Mouse (Mus musculus) heart, adult 2 months (tissue): Measurements from ENCODE around the gene Slc35b3.

ENCODE experiments used
- CTCF ChIP-seq: fragments of 200-600 bp; IDR thresholded peaks from 2 replicates; pipeline ENCODE4 v1.8.1; 2022; ENCODE audit warnings: antibody characterized with exemption, mild to moderate bottlenecking, moderate library complexity
- EP300 ChIP-seq: fragments of 200-500 bp; IDR thresholded peaks from 2 replicates; pipeline ENCODE4 v1.6.1; 2011; ENCODE audit warnings: low read depth, low read length, control low read depth; ENCODE audit not compliant: insufficient read depth
- POLR2A ChIP-seq: fragments of 200-500 bp; IDR thresholded peaks from 2 replicates; pipeline ENCODE4 v1.6.1; 2011; ENCODE audit warnings: mild to moderate bottlenecking, low read depth, low read length, control low read depth; ENCODE audit not compliant: insufficient read depth

GRCm38 (mm10) chr13:39010280-39010679 lies 49.6 kb upstream of the Slc35b3 start:
- no peak for TF ChIP-seq POLR2A
- no peak for TF ChIP-seq CTCF
- TF ChIP-seq EP300, result no peak
